Mouse (Mus musculus): ENCODE results near the gene Pbld1. TPM values are rescaled to one million over a fixed set of nuclear protein-coding genes. Genes with fewer than 3 reads are reported as not detected.
A peak's percentile ranks its signal among the peaks of the same experiment; 100 is the strongest.

Pbld1 gene
- polyA plus RNA-seq, 1 experiment from 2014 or later: 0.99 TPM

GRCm38 (mm10) chr10:63121961-63122360 lies 62.0 kb downstream of the Pbld1 start:
- Histone ChIP-seq H3K36me3 (ENCODE audit: control insufficient read depth, insufficient read depth) (no peaks in the 10 kb centered on the region), H3K27ac (ENCODE audit: low read length) (no peak overlapping the region), H3K9me3 (ENCODE audit: control insufficient read depth, low read length) (no peaks in the 10 kb centered on the region), H3K4me1 (replicated peaks; ENCODE audit: control insufficient read depth, insufficient read depth, low read length) (no peaks in the 10 kb centered on the region), H3K27me3 (replicated peaks; ENCODE audit: control insufficient read depth, insufficient read depth, low read length) (no peaks in the 10 kb centered on the region), H3K4me2 (ENCODE audit: low read length) (no peak overlapping the region), H3K9ac (replicated peaks; ENCODE audit: low read depth, low read length) (no peak overlapping the region), H3K4me3 (replicated peaks; ENCODE audit: low read length) (no peak overlapping the region)
- ATAC-seq: no peak
- 88% methylated on average over 14 of the region's 14 CpGs for WGBS

- Histone ChIP-seq H3K27me3 (replicated peaks; ENCODE audit: control insufficient read depth, insufficient read depth, low read length) (no peaks in the 10 kb centered on the region), H3K36me3 (ENCODE audit: control insufficient read depth, insufficient read depth) (no peaks in the 10 kb centered on the region), H3K9me3 (ENCODE audit: control insufficient read depth, low read length) (no peaks in the 10 kb centered on the region), H3K4me2 (ENCODE audit: low read length) (no peak overlapping the region), H3K4me3 (replicated peaks; ENCODE audit: low read length) (no peak overlapping the region), H3K4me1 (replicated peaks; ENCODE audit: control insufficient read depth, insufficient read depth, low read length) (no peaks in the 10 kb centered on the region), H3K9ac (replicated peaks; ENCODE audit: low read depth, low read length) (no peak overlapping the region), H3K27ac (ENCODE audit: low read length) (no peak overlapping the region)
- 26% methylated on average over 8 of the region's 8 CpGs for WGBS
- ATAC-seq: peak; percentile 69; the same call in 1 of the 2 replicates
Observed at GRCm38 (mm10) chr10:63122516-63122915, 62.6 kb downstream of the Pbld1 start.

GRCm38 (mm10) chr10:63123141-63123540 lies 63.2 kb downstream of the Pbld1 start:
- Histone ChIP-seq H3K9me3 (ENCODE audit: control insufficient read depth, low read length) (no peaks in the 10 kb centered on the region), H3K4me1 (replicated peaks; ENCODE audit: control insufficient read depth, insufficient read depth, low read length) (no peaks in the 10 kb centered on the region), H3K4me2 (ENCODE audit: low read length) (no peak overlapping the region), H3K27ac (ENCODE audit: low read length) (no peak overlapping the region), H3K9ac (replicated peaks; ENCODE audit: low read depth, low read length) (no peak overlapping the region), H3K4me3 (replicated peaks; ENCODE audit: low read length) (no peak overlapping the region), H3K27me3 (replicated peaks; ENCODE audit: control insufficient read depth, insufficient read depth, low read length) (no peaks in the 10 kb centered on the region), H3K36me3 (ENCODE audit: control insufficient read depth, insufficient read depth) (no peaks in the 10 kb centered on the region)
- ATAC-seq: no peak
- WGBS: 90% methylated on average over 8 of the region's 8 CpGs

GRCm38 (mm10) chr10:63124016-63124415 lies 64.1 kb downstream of the Pbld1 start:
- H3K27me3 ChIP-seq (replicated peaks; ENCODE audit: control insufficient read depth, insufficient read depth, low read length): no peaks in the 10 kb centered on the region
- H3K36me3 ChIP-seq (ENCODE audit: control insufficient read depth, insufficient read depth): no peaks in the 10 kb centered on the region
- no peak overlapping the region for H3K4me3 ChIP-seq (replicated peaks; ENCODE audit: low read length)
- no peak overlapping the region for H3K27ac ChIP-seq (ENCODE audit: low read length)
- 88% methylated on average over 10 of the region's 10 CpGs for whole genome bisulfite sequencing
- no peak for ATAC-seq
- H3K9ac ChIP-seq (replicated peaks; ENCODE audit: low read depth, low read length): no peak overlapping the region
- H3K4me1 ChIP-seq (replicated peaks; ENCODE audit: control insufficient read depth, insufficient read depth, low read length): no peaks in the 10 kb centered on the region
- H3K9me3 ChIP-seq (ENCODE audit: control insufficient read depth, low read length): no peaks in the 10 kb centered on the region
- no peak overlapping the region for H3K4me2 ChIP-seq (ENCODE audit: low read length)

- no peak overlapping the region for H3K4me2 ChIP-seq (ENCODE audit: low read length)
Observed at GRCm38 (mm10) chr10:63125343-63125742, 65.4 kb downstream of the Pbld1 start.

GRCm38 (mm10) chr10:63126116-63126515 lies 66.2 kb downstream of the Pbld1 start:
- no peak overlapping the region for H3K4me3 ChIP-seq (replicated peaks; ENCODE audit: low read length)
- no peak for ATAC-seq
- H3K9ac ChIP-seq (replicated peaks; ENCODE audit: low read depth, low read length): no peak overlapping the region
- no peaks in the 10 kb centered on the region for H3K9me3 ChIP-seq (ENCODE audit: control insufficient read depth, low read length)
- WGBS: 84% methylated on average over 4 of the region's 4 CpGs
- H3K36me3 ChIP-seq (ENCODE audit: control insufficient read depth, insufficient read depth): no peaks in the 10 kb centered on the region
- no peaks in the 10 kb centered on the region for H3K4me1 ChIP-seq (replicated peaks; ENCODE audit: control insufficient read depth, insufficient read depth, low read length)
- H3K27me3 ChIP-seq (replicated peaks; ENCODE audit: control insufficient read depth, insufficient read depth, low read length): no peaks in the 10 kb centered on the region
- no peak overlapping the region for H3K27ac ChIP-seq (ENCODE audit: low read length)
- no peak overlapping the region for H3K4me2 ChIP-seq (ENCODE audit: low read length)

More at GRCm38 (mm10) chr10:63125343-63125742, 65.4 kb downstream of the Pbld1 start:
- Histone ChIP-seq H3K36me3 (ENCODE audit: control insufficient read depth, insufficient read depth) (no peaks in the 10 kb centered on the region), H3K9ac (replicated peaks; ENCODE audit: low read depth, low read length) (no peak overlapping the region), H3K27ac (ENCODE audit: low read length) (no peak overlapping the region), H3K4me3 (replicated peaks; ENCODE audit: low read length) (no peak overlapping the region), H3K4me1 (replicated peaks; ENCODE audit: control insufficient read depth, insufficient read depth, low read length) (no peaks in the 10 kb centered on the region), H3K27me3 (replicated peaks; ENCODE audit: control insufficient read depth, insufficient read depth, low read length) (no peaks in the 10 kb centered on the region), H3K9me3 (ENCODE audit: control insufficient read depth, low read length) (no peaks in the 10 kb centered on the region)
- ATAC-seq: no peak
- WGBS: 29% methylated on average over 11 of the region's 11 CpGs

- WGBS: 93% methylated on average over 6 of the region's 6 CpGs
- no peak overlapping the region for H3K27ac ChIP-seq (ENCODE audit: low read length)
- H3K36me3 ChIP-seq (ENCODE audit: control insufficient read depth, insufficient read depth): no peaks in the 10 kb centered on the region
- H3K27me3 ChIP-seq (replicated peaks; ENCODE audit: control insufficient read depth, insufficient read depth, low read length): no peaks in the 10 kb centered on the region
- H3K9me3 ChIP-seq (ENCODE audit: control insufficient read depth, low read length): no peaks in the 10 kb centered on the region
- H3K9ac ChIP-seq (replicated peaks; ENCODE audit: low read depth, low read length): no peak overlapping the region
- no peaks in the 10 kb centered on the region for H3K4me1 ChIP-seq (replicated peaks; ENCODE audit: control insufficient read depth, insufficient read depth, low read length)
- no peak overlapping the region for H3K4me2 ChIP-seq (ENCODE audit: low read length)
- no peak for ATAC-seq
- H3K4me3 ChIP-seq (replicated peaks; ENCODE audit: low read length): no peak overlapping the region
Observed at GRCm38 (mm10) chr10:63127156-63127555, 67.2 kb downstream of the Pbld1 start.

Other genes starting within 250 kb of the Pbld1 start
- gene Tet1, start 151.2 kb upstream of the Pbld1 start, polyA plus RNA-seq (2015; fragmentation: Nextera tagmentation; extraction: Ambion mirVana): 40.4 and 41.5 TPM in 2 replicates
- gene Slc25a16, start 139.5 kb upstream of the Pbld1 start, polyA plus RNA-seq (2015; fragmentation: Nextera tagmentation; extraction: Ambion mirVana): 18.0 and 18.7 TPM in 2 replicates
- gene Dna2, start 113.1 kb upstream of the Pbld1 start, polyA plus RNA-seq (2015; fragmentation: Nextera tagmentation; extraction: Ambion mirVana): 6.6 and 8.8 TPM in 2 replicates
- 60.5 and 73.0 TPM in 2 replicates for gene Rufy2, start 79.9 kb upstream of the Pbld1 start, polyA plus RNA-seq (2015; fragmentation: Nextera tagmentation; extraction: Ambion mirVana)
- gene Hnrnph3, start 35.9 kb upstream of the Pbld1 start, polyA plus RNA-seq (2015; fragmentation: Nextera tagmentation; extraction: Ambion mirVana): 196 and 205 TPM in 2 replicates
- gene Pbld2, start 35.8 kb upstream of the Pbld1 start, polyA plus RNA-seq (2015; fragmentation: Nextera tagmentation; extraction: Ambion mirVana): 1.3 and 1.7 TPM in 2 replicates
- 0.94 and 0.98 TPM in 2 replicates for gene Atoh7, start 39.5 kb downstream of the Pbld1 start, polyA plus RNA-seq (2015; fragmentation: Nextera tagmentation; extraction: Ambion mirVana)
- gene Mypn, start 143.8 kb downstream of the Pbld1 start, polyA plus RNA-seq (2015; fragmentation: Nextera tagmentation; extraction: Ambion mirVana): 0.14 TPM in 2 replicates
- 33.1 and 37.7 TPM in 2 replicates for gene Herc4, start 183.6 kb downstream of the Pbld1 start, polyA plus RNA-seq (2015; fragmentation: Nextera tagmentation; extraction: Ambion mirVana)

Measured in forebrain, embryonic 16.5 days (tissue).